Mouse (Mus musculus): ENCODE data around the gene Chd5. TPM values are rescaled to one million over a fixed set of nuclear protein-coding genes. Genes with fewer than 3 reads are reported as not detected.

Chd5 gene
- total RNA-seq (2023) = under 1 TPM in 1 of 2 experiments, not detected in 1; 0.04 TPM

DNA sequence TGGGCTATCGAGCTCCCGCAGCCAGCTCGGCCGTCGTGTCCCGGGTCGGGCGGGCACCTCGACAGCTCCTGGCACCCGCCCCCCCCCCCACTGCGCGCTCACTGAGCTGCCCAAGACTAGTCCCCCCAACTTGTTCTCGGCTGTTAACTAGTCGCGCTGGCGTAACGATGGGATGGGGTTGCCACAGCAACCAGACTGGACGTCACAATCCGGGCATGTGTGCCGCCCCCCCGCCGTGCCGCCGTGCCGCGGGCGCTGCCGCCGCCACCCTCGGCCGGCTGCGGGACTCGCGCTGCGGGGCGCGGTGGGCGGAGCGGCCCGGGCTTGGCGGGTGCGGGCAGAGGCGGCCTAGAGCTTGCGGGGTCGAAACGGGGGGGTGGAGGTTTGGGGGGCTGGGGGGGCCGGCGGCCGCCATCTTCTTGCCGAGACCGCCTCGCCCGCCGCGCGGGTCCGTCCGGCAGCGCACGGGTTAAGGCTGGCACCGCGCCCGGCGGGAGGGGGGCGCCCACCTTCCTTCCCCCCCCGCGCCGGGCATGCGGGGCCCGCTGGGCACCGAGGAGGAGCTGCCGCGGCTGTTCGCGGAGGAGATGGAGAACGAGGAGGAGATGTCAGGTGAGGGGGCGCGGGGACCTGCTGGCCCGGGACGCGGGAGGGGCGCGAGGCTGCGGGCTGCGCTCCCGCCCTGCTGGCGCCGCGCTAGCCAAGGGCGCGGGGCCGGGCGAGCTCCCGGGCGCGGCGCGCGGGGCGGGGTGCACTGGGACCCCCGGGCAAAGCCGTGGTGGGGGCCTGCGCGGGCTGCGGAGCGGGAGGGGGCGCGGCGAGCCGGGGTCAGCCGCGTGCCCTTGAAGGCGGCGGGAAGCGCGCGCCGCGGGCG, at the start of gene Chd5:
Gene Chd5 (plus strand): TSS at position 233 of the 874 bp plus-strand sequence.

DNA sequence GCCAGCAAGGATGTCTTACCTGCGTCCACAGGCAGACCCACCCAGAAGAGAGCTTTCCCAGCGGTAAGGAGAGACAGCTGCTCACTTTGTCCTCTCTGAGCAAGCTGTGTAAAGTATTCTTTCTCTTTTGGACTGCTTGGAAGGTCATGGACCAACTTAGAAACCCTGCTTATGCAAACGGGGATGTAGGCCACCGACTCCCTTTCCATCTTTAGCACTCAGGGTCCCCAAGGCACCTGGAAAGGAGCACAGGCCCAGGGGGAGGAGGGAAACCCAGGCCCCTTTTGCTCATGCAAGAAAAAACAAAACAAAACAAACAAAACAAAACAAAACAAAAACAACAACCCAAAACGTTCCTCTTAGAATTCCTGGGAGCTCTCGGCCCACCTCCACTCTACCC, 46.9 kb upstream of the Chd5 start, which contains the start of gene Hes3:
Gene Hes3 (minus strand): TSS at position 101 of the 400 bp plus-strand sequence.

DNA sequence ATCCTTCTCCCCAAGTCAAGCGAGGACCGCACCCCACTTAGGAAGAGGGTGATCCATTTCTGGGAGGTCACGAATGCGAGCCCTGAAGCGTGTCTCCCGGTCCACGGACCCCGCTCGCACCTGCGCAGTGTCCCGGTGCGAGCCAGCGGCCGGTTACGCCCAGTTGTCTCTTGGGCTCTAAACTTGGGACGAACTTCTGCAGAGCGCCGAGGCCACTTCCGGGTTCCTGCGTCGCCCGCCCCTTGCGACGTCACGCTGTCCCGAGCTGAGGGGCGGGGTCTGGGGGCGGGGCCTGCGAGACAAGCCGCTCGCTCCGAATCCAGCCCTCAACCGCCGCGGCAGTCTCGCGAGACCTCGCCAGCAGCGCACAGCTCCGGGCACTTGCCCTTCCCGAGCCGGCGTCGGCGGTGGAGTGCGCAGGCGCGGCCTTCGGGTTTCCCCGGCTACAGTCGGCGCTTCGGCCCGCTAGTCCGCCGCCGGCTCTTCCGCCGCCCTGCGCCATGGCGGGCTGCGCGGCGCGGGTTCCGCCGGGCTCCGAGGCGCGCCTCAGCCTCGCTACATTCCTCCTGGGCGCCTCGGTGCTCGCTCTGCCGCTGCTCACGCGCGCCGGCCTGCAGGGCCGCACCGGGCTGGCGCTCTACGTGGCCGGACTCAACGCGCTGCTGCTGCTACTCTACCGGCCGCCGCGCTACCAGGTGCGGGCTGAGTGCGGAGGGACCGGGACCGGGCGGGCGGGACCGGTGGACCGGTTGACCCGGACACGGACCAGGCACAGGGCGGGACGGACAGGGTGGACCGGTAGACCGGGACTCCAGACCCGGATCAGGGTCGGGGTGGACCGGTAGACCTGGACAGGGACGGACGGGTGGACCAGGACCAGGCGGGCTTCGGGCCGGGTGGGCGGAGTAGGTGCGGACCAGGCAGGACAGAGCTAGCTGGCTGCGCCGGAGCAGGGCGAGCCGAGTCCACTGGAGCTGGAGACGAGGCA, 41.3 kb upstream of the Chd5 start, which contains the start of gene Icmt:
Gene Icmt (plus strand): TSS at position 354 of the 988 bp plus-strand sequence.

DNA sequence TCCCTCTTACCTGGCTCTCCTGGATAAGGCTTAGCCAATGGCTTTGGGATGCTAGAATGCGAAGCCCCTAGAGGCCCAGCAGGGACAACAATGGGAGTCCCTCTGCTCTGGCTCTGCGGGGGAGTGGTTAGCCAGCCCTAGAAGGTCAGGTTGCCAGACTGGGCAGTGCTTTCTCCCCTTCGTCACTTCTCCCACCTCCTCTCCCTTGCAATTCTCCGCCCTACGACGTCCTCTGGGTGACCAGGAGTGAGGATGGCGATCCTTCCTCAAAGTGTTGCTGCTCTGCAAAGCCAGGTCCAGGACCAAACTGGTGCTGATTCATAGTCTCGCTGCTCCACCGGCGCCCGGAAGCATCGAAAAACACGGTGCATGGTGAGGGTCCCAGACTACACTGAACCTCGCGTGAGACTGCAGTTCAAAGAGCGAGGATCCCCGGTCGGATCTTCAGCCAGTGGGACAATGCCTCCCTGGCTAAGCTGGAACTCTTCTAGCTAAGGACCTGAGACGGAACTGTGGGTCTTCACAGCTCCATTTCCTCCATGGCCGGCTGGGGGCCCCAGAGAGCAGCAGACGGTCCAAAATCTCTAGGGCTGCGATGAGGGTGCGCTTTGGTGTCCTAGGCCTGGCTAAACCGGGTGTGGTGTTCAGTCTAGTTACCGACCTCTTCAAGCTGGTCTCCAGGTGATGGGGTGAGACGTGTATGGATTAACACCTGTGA, 19.8 kb upstream of the Chd5 start, which contains the start of gene Rnf207:
Gene Rnf207 (minus strand): TSS at position 477 of the 718 bp plus-strand sequence.

DNA sequence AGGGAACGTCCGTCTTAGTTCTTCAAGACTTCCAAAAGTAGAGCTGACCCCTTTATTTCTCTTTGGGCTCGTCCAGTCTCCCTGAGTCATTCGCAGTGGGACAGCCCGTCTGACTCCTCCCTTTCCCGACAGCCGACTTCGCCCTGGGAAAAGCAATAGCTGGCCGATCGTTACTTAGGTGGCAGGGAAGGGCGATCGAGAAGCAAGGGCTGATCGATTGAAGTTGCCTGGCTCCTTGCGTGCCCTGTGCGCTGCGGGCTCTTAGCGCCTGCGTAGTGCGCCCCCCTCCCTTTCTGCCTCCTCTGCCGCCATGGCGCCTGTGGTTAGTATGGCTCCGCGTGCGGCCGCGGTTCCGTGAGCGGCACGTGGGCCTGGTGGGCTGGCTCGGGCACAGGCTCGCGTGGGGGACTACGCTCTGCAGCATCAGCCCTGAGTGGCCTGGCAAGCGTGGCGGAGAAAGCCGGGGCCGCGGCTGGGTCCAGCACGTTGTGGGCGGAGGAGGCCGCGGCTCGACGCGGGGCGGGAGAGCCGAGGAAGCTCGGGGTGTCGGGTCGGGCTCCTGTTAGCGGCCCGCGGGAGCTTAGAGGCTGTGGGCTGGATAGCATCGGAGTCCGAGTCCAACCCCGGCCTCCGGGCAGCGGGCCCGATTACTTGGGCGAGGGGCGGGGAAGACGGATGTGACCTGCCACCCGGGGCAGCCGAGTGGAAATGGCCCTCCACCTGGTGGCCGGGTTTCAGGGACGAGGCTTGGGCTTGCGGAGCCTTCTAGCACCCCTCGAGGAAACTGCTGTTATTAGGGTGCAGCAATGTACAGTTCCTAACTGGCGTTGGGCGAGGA, 12.7 kb upstream of the Chd5 start, which contains the start of gene Rpl22:
Gene Rpl22 (plus strand): TSS at position 169 of the 838 bp plus-strand sequence.

Other genes starting within 250 kb of the Chd5 start
- gene Tnfrsf25, start 222.7 kb upstream of the Chd5 start, total RNA-seq (2023) = under 1 TPM; 0.22 to 0.38 TPM
- under 1 TPM; 0.24 to 0.50 TPM for gene Espn, start 186.3 kb upstream of the Chd5 start, total RNA-seq (2023)
- gene Hes2, start 179.8 kb upstream of the Chd5 start, total RNA-seq (2023) = not detected
- gene Acot7, start 160.5 kb upstream of the Chd5 start, total RNA-seq (2023) = 10 to 100 TPM; 28.0 to 30.0 TPM
- gene Gpr153, start 64.4 kb upstream of the Chd5 start, total RNA-seq (2023) = under 1 TPM; 0.35 TPM
- gene Hes3, start 47.0 kb upstream of the Chd5 start, total RNA-seq (2023) = not detected
- 10 to 100 TPM; 12.1 to 13.6 TPM for gene Icmt, start 41.4 kb upstream of the Chd5 start, total RNA-seq (2023)
- gene Rnf207, start 19.7 kb upstream of the Chd5 start, total RNA-seq (2023) = not detected
- gene Rpl22, start 12.9 kb upstream of the Chd5 start, total RNA-seq (2023) = 100 to 1,000 TPM; 304 to 327 TPM
- gene Nphp4, start 138.1 kb downstream of the Chd5 start, total RNA-seq (2023) = 1 to 10 TPM in 1 of 2 experiments, under 1 TPM in 1; 0.71 to 1.3 TPM
- 100 to 1,000 TPM; 107 to 127 TPM for gene Kcnab2, start 139.2 kb downstream of the Chd5 start, total RNA-seq (2023)

All from neutrophil, adult 83 days (primary cell).